Mouse (Mus musculus): ENCODE data around the gene Gm26566.

GRCm38 (mm10) chr4:88692537-88692936, 29.1 kb upstream of the Gm26566 start:
- no peak for TF ChIP-seq CTCF (IDR thresholded peaks at IDR 0.05; ENCODE audit: extremely low read depth, insufficient read length, insufficient replicate concordance, low read depth, low read length)
- TF ChIP-seq POLR2A (IDR thresholded peaks at IDR 0.05; ENCODE audit: low read depth, low read length) = no peak

Data from small intestine, adult 2 months (tissue).